Mouse (Mus musculus) brown adipose tissue, adult 24 weeks (tissue): Measurements from ENCODE around the gene Ctcf. TPM values are rescaled to one million over a fixed set of nuclear protein-coding genes. Genes with fewer than 3 reads are reported as not detected.

Source experiments
- H3K27ac ChIP-seq: fragments of 200-500 bp; replicated peaks from 2 replicates; pipeline ENCODE4 v1.5.1; 2012; ENCODE audit warnings: low read depth, mild to moderate bottlenecking, low read length
- H3K4me1 ChIP-seq: fragments of 200-500 bp; 2 replicates; pipeline ENCODE4 v1.6.1; 2012; ENCODE audit warnings: low read length, mixed read lengths; ENCODE audit not compliant: control insufficient read depth, insufficient read depth, insufficient read length
- H3K4me3 ChIP-seq: fragments of 200-500 bp; 2 replicates; pipeline ENCODE4 v1.5.1; 2012; ENCODE audit warnings: low read depth, mild to moderate bottlenecking, low read length, moderate library complexity; ENCODE audit not compliant: insufficient read depth
- polyA plus RNA-seq: library from polyadenylated mRNA; stranded (reverse); fragments of >200 nt; gene quantifications from 2 replicates; pipeline ENCODE4 v1.2.4, GENCODE M21; 2012; ENCODE audit not compliant: missing spikeins, insufficient read depth, insufficient read length

Gene Ctcf
- polyA plus RNA-seq, 1 experiment = 22.9 TPM

- no peak overlapping the region for H3K27ac ChIP-seq
- no peaks in the 10 kb centered on the region for H3K4me1 ChIP-seq
- no peak overlapping the region for H3K4me3 ChIP-seq
These were observed 75.9 kb downstream of the Ctcf start for GRCm38 (mm10) chr8:105712286-105712685.

- H3K4me1 ChIP-seq = no peaks in the 10 kb centered on the region
- H3K27ac ChIP-seq = no peak overlapping the region
- no peak overlapping the region for H3K4me3 ChIP-seq
These were observed 77.8 kb downstream of the Ctcf start for GRCm38 (mm10) chr8:105714139-105714538.

DNA sequence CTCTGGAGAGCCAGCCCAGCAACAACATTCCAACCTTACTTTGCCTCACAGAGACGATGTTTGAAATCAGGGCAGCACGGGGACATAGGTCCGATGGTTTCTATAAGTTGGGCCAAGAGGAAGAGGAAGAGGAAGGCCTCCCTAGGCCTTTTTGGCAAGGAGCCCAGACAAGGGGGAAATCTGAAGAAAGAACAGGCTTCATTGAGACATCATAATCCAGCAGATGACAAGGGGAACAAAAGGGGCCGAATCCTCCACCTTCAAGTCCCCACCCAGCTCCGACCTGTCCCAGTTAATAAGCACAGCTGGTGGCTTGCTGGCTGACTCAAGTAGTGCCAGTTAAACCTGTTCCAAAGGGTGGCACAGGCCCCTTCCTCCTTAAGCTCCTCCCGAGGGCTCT lies 78.7 kb downstream of the Ctcf start:
- H3K4me1 ChIP-seq = peaks cover 3% of the 10 kb centered on the region; the same call in 1 of the 2 replicates
- H3K27ac ChIP-seq = peak overlapping the region; percentile 53
- no peak overlapping the region for H3K4me3 ChIP-seq

DNA sequence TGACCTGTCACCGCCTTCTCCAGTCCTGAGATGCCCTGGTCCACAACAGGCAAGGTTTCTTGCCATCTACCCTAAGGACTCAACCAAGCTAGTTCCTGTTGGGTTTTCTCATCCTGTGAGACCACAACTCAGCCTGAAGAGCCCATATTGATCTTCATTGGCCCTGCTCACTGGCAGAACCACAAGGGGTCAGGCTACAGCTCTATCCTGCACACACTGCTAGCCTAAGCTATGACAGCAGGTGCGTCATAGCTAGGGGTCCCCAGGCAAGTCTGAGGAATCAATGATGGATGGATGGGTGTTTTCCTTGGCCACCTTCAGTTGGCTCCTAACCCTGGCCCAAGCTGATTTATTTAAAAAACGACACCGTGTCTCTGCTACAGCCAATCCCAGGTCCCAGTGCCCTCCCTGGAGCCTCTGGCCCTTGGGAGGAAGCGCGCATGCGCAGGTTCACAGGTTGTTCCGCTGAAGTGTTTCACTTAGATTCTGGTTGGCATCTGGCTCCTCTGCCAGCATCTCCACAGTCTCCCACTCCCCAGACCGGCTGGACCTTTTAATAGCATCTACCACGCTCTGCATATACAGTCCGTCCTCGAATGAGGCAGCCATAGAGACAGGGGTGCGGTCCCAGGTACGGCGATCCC lies 80.1 kb downstream of the Ctcf start:
- Histone ChIP-seq H3K4me3 (no peak overlapping the region), H3K4me1 (peaks cover 5% of the 10 kb centered on the region; the same call in 1 of the 2 replicates), H3K27ac (no peak overlapping the region)

DNA sequence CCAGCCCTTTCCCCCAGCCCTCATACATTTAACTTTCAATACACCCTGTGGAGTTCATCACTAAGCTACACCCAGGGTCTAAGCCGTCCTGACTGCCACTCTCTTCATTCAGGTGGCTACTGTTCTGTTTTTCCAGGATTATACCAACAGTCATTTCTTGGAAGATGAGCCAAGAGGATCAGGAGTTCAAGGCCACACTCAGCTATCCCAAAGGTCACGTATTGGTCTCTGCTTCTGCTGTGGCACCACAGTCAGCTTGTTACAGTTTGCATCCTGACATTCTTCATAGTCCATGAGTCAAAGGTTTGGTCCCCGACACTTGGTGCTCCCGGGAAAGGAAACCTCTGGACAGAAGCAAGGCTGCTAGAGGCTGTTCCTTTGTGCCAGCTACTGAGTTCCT lies 83.3 kb downstream of the Ctcf start:
- peaks cover 5% of the 10 kb centered on the region; the same call in 1 of the 2 replicates for H3K4me1 ChIP-seq
- no peak overlapping the region for H3K4me3 ChIP-seq
- peak overlapping the region; percentile 29; the same call in 1 of the 2 replicates for H3K27ac ChIP-seq

DNA sequence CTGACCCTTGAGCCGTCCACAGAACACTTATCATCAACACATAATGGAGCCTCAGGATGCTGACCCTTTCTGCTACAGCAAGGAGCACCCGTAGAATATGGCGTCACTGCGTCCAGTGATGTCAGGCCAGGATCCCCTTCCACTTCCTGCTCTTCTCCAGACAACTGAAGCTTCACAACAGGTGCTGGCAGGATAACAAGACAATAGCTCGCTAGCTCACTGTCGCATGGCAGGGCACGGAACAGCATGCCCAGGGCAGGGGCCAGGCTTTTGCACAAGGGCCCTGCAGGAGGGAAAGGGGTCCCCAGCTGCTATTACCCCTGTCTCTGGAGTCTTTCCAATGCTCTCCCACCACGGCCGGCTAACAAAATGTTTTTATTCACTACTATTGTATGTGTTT lies 86.5 kb downstream of the Ctcf start:
- Histone ChIP-seq H3K27ac (no peak overlapping the region), H3K4me3 (no peak overlapping the region)

DNA sequence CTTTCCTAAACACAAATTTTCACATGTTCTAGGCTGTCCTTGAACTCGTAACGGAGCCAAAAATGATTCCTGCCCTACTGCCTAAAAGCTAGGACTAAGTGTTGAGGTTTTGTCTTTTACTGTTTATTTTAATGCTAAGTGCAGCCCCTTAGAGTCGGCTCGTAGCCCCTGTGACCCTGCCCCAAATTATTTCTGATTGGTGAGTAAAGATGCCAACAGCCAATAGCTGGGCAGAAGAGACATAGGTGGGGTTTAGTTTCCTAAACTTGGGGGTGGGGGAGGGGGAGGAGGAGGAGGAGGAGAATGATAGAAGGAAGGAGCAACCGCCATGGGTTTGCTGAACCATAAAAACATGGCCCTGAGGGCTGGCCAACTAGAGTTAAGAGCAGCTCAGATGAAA lies 89.4 kb downstream of the Ctcf start:
- H3K4me3 ChIP-seq = no peak overlapping the region
- H3K27ac ChIP-seq = no peak overlapping the region
- H3K4me1 ChIP-seq = peaks cover 5% of the 10 kb centered on the region; the same call in 1 of the 2 replicates

More for the DNA sequence above, 86.5 kb downstream of the Ctcf start:
- peaks cover 10% of the 10 kb centered on the region; the same call in 1 of the 2 replicates for H3K4me1 ChIP-seq

- H3K27ac ChIP-seq = peak overlapping the region; percentile 76
- H3K4me1 ChIP-seq = peaks cover 5% of the 10 kb centered on the region; the same call in 1 of the 2 replicates
- peak overlapping the region; percentile 38 for H3K4me3 ChIP-seq
These were observed 91.2 kb downstream of the Ctcf start for GRCm38 (mm10) chr8:105727397-105728124.

GRCm38 (mm10) chr8:105732186-105732585 lies 95.8 kb downstream of the Ctcf start:
- no peaks in the 10 kb centered on the region for H3K4me1 ChIP-seq
- no peak overlapping the region for H3K27ac ChIP-seq
- no peak overlapping the region for H3K4me3 ChIP-seq

Other genes starting within 250 kb of the Ctcf start
- gene Kctd19, start 223.1 kb upstream of the Ctcf start, polyA plus RNA-seq = not detected in 2 replicates
- gene Lrrc36, start 223.0 kb upstream of the Ctcf start, polyA plus RNA-seq = 0.88 and 1.0 TPM in 2 replicates
- gene Tppp3, start 165.0 kb upstream of the Ctcf start, polyA plus RNA-seq = 29.6 and 45.2 TPM in 2 replicates
- gene Zdhhc1, start 139.7 kb upstream of the Ctcf start, polyA plus RNA-seq = 8.7 and 10.2 TPM in 2 replicates
- gene Hsd11b2, start 117.8 kb upstream of the Ctcf start, polyA plus RNA-seq = not detected in 2 replicates
- 52.7 and 65.1 TPM in 2 replicates for gene Atp6v0d1, start 70.5 kb upstream of the Ctcf start, polyA plus RNA-seq
- gene Ripor1, start 31.3 kb upstream of the Ctcf start, polyA plus RNA-seq = 13.4 and 14.4 TPM in 2 replicates
- not detected in 2 replicates for gene Agrp, start 825 bp downstream of the Ctcf start, polyA plus RNA-seq
- not detected in 2 replicates for gene Carmil2, start 49.7 kb downstream of the Ctcf start, polyA plus RNA-seq
- gene Acd, start 64.5 kb downstream of the Ctcf start, polyA plus RNA-seq = 12.3 and 15.9 TPM in 2 replicates
- gene Pard6a, start 64.6 kb downstream of the Ctcf start, polyA plus RNA-seq = 10.2 and 10.6 TPM in 2 replicates
- 0.87 TPM in 1 of 2 replicates, not detected in the other for gene 4933405L10Rik, start 71.1 kb downstream of the Ctcf start, polyA plus RNA-seq
- 0.52 TPM in 1 of 2 replicates, not detected in the other for gene Enkd1, start 71.6 kb downstream of the Ctcf start, polyA plus RNA-seq
- 4.0 and 4.1 TPM in 2 replicates for gene Gfod2, start 122.1 kb downstream of the Ctcf start, polyA plus RNA-seq
- 7.5 and 7.6 TPM in 2 replicates for gene Ranbp10, start 190.8 kb downstream of the Ctcf start, polyA plus RNA-seq
- not detected in 2 replicates for gene Tsnaxip1, start 191.2 kb downstream of the Ctcf start, polyA plus RNA-seq
- gene Cenpt, start 216.7 kb downstream of the Ctcf start, polyA plus RNA-seq = 1.4 and 3.5 TPM in 2 replicates
- gene Thap11, start 218.6 kb downstream of the Ctcf start, polyA plus RNA-seq = 9.3 and 15.4 TPM in 2 replicates
- gene Nutf2, start 224.0 kb downstream of the Ctcf start, polyA plus RNA-seq = 5.0 TPM in 1 of 2 replicates, not detected in the other
- gene Edc4, start 244.3 kb downstream of the Ctcf start, polyA plus RNA-seq = 6.2 and 8.6 TPM in 2 replicates